Mouse (Mus musculus) kidney, postnatal 0 days (tissue): ENCODE data around the gene Ntng2. TPM values are rescaled to one million over a fixed set of nuclear protein-coding genes. Genes with fewer than 3 reads are reported as not detected.

Source experiments
- ATAC-seq: fragments of 200-750 bp; cut with Nextera tagmentation; replicated peaks from 2 replicates; pipeline ENCODE4 v1.8.0; 2017; ENCODE audit warnings: low read depth, moderate number of reproducible peaks, moderate TSS enrichment, moderate library complexity; ENCODE audit not compliant: low FRiP score
- DNase-seq: peaks from one replicate; pipeline ENCODE4 v3.0.0-alpha.2; 2016; ENCODE audit warnings: low spot score
- H3K27ac ChIP-seq: fragments of 300-500 bp; sonication (generic); 2 replicates; pipeline ENCODE4 v1.5.1; 2014; ENCODE audit warnings: mild to moderate bottlenecking
- H3K27me3 ChIP-seq: fragments of 300-500 bp; sonication (generic); 2 replicates; pipeline ENCODE4 v1.6.1; 2014; ENCODE audit warnings: low read length, mixed read lengths; ENCODE audit not compliant: insufficient read depth
- H3K36me3 ChIP-seq: fragments of 300-500 bp; sonication (generic); 2 replicates; pipeline ENCODE4 v1.6.1; 2014; ENCODE audit warnings: low read length, mixed read lengths; ENCODE audit not compliant: insufficient read depth
- H3K4me1 ChIP-seq: fragments of 300-500 bp; sonication (generic); replicated peaks from 2 replicates; pipeline ENCODE4 v1.6.1; 2014; ENCODE audit warnings: antibody characterized with exemption, low read length, mixed read lengths; ENCODE audit not compliant: insufficient read depth
- H3K4me2 ChIP-seq: fragments of 300-500 bp; sonication (generic); 2 replicates; pipeline ENCODE4 v1.6.1; 2014; ENCODE audit warnings: mild to moderate bottlenecking, low read length, moderate library complexity, mixed read lengths
- H3K4me3 ChIP-seq: fragments of 300-500 bp; sonication (generic); replicated peaks from 2 replicates; pipeline ENCODE4 v1.5.1; 2014; ENCODE audit warnings: low read depth, low read length
- H3K9ac ChIP-seq: fragments of 300-500 bp; sonication (generic); 2 replicates; pipeline ENCODE4 v1.6.1; 2014; ENCODE audit warnings: low read depth, low read length
- H3K9me3 ChIP-seq: fragments of 300-500 bp; sonication (generic); replicated peaks from 2 replicates; pipeline ENCODE4 v1.6.1; 2016; ENCODE audit warnings: low read length, inconsistent platforms, mixed read lengths
- CTCF ChIP-seq: IDR thresholded peaks from 2 replicates; pipeline ENCODE4 v1.5.1; 2016; ENCODE audit warnings: antibody characterized with exemption, low read depth, mild to moderate bottlenecking, moderate library complexity
- WGBS: fragments of 180-500 bp; shearing (Covaris S2); extraction: QIAGEN DNeasy Blood & Tissue Kit; methylation state at CpG from one replicate; pipeline ENCODE4 v1.1.7; 2014; 5-methylcytosine and 5-hydroxymethylcytosine counted together
- polyA plus RNA-seq: library from polyadenylated mRNA; unstranded; fragments of >200 nt; fragmentation: Nextera tagmentation; extraction: Ambion mirVana; gene quantifications from 2 replicates; pipeline ENCODE4 v1.2.1, GENCODE M21; 2015

The Ntng2 gene
- polyA plus RNA-seq, 1 experiment from 2014 or later: 2.4 TPM

DNA sequence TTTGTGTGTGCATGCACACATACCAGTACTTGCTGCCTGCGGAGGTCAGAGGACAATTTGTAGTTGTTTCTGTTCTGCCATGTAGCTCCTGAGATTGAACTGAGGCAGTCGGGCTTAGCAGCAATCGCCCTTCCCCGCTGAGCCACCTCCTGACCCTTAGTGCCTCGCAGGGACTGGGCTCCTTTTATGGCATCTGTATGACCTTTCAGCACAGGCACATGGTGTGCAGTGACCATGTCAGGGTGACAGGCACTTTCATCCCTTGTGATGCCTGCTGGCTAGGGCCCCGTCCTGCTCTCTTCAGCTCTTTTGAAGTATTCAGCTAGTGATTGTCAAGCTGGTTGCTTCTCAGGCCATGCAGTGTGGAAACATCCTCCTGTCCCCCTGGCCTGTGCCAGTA, 66.6 kb downstream of the Ntng2 start:
- H3K36me3 ChIP-seq: 0 out of 2 replicates have a peak, but pooled peaks cover 2% of the 10 kb centered on the region
- ATAC-seq: no peak
- no peak overlapping the region for H3K4me3 ChIP-seq
- no peak overlapping the region for H3K27ac ChIP-seq
- 44% methylated on average over 6 of the region's 6 CpGs for WGBS
- no peaks in the 10 kb centered on the region for H3K9me3 ChIP-seq
- no peak for DNase-seq
- no peak overlapping the region for H3K4me2 ChIP-seq
- TF ChIP-seq CTCF: no peak
- H3K4me1 ChIP-seq: no peaks in the 10 kb centered on the region
- no peak overlapping the region for H3K9ac ChIP-seq
- no peaks in the 10 kb centered on the region for H3K27me3 ChIP-seq

- ATAC-seq (no peak), DNase-seq (no peak)
- 41% methylated on average over 6 of the region's 6 CpGs for WGBS
- H3K4me1 ChIP-seq: no peaks in the 10 kb centered on the region
- H3K4me3 ChIP-seq: no peak overlapping the region
- H3K27ac ChIP-seq: no peak overlapping the region
- H3K4me2 ChIP-seq: no peak overlapping the region
- TF ChIP-seq CTCF: no peak
- no peak overlapping the region for H3K9ac ChIP-seq
- H3K36me3 ChIP-seq: peaks cover 18% of the 10 kb centered on the region
- H3K9me3 ChIP-seq: no peaks in the 10 kb centered on the region
- H3K27me3 ChIP-seq: no peaks in the 10 kb centered on the region
These were observed 69.4 kb downstream of the Ntng2 start for GRCm38 (mm10) chr2:29183266-29183924.

DNA sequence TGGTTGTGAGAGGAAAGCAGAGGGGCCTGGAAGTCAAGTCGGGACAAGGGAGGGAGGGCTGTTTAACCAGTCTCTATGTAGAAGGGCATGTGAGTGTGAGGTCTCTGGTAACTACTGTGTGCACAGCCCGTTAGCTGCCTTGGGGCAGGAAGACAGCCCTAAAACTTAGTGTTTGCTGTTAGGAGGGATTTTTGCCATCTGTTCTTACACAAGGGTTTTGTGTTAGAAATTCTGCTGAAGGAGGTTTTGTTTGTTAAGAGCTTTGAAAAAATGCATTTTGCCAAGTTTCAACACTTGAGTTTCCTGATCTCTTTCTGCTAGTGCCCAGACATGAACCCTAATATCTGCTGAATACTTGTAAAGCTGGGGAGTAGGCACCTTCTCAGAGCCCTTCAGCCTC, 71.7 kb downstream of the Ntng2 start:
- no peaks in the 10 kb centered on the region for H3K9me3 ChIP-seq
- no peak overlapping the region for H3K4me3 ChIP-seq
- TF ChIP-seq CTCF: no peak
- no peak overlapping the region for H3K27ac ChIP-seq
- no peak overlapping the region for H3K4me2 ChIP-seq
- DNase-seq (no peak), ATAC-seq (no peak)
- peaks cover 35% of the 10 kb centered on the region for H3K36me3 ChIP-seq
- H3K4me1 ChIP-seq: no peaks in the 10 kb centered on the region
- WGBS: 86% methylated on average over 2 of the region's 2 CpGs
- H3K9ac ChIP-seq: no peak overlapping the region
- H3K27me3 ChIP-seq: no peaks in the 10 kb centered on the region

- no peak overlapping the region for H3K27ac ChIP-seq
- ATAC-seq: no peak
- WGBS: 83% methylated on average over 4 of the region's 4 CpGs
- no peaks in the 10 kb centered on the region for H3K9me3 ChIP-seq
- no peak overlapping the region for H3K4me3 ChIP-seq
- TF ChIP-seq CTCF: no peak
- H3K4me2 ChIP-seq: no peak overlapping the region
- no peak overlapping the region for H3K9ac ChIP-seq
- H3K36me3 ChIP-seq: peaks cover 35% of the 10 kb centered on the region
- no peaks in the 10 kb centered on the region for H3K4me1 ChIP-seq
- DNase-seq: no peak
- H3K27me3 ChIP-seq: no peaks in the 10 kb centered on the region
These were observed 73.0 kb downstream of the Ntng2 start for GRCm38 (mm10) chr2:29179810-29180209.

- Histone ChIP-seq H3K9ac (no peak overlapping the region), H3K4me1 (no peaks in the 10 kb centered on the region), H3K36me3 (peaks cover 48% of the 10 kb centered on the region), H3K4me3 (no peak overlapping the region), H3K27ac (no peak overlapping the region), H3K9me3 (no peaks in the 10 kb centered on the region), H3K27me3 (no peaks in the 10 kb centered on the region), H3K4me2 (no peak overlapping the region)
- no peak for TF ChIP-seq CTCF
- DNase-seq: no peak
- WGBS: 87% methylated on average over 3 of the region's 3 CpGs
- ATAC-seq: no peak
These were observed 77.9 kb downstream of the Ntng2 start for GRCm38 (mm10) chr2:29174887-29175286.

GRCm38 (mm10) chr2:29168067-29168466, 84.7 kb downstream of the Ntng2 start:
- no peak overlapping the region for H3K9ac ChIP-seq
- H3K4me1 ChIP-seq: no peaks in the 10 kb centered on the region
- TF ChIP-seq CTCF: no peak
- DNase-seq (no peak), ATAC-seq (no peak)
- H3K27me3 ChIP-seq: no peaks in the 10 kb centered on the region
- no peak overlapping the region for H3K4me2 ChIP-seq
- no peak overlapping the region for H3K4me3 ChIP-seq
- 97% methylated on average over 5 of the region's 5 CpGs for WGBS
- H3K9me3 ChIP-seq: no peaks in the 10 kb centered on the region
- H3K36me3 ChIP-seq: peaks cover 38% of the 10 kb centered on the region
- H3K27ac ChIP-seq: no peak overlapping the region

DNA sequence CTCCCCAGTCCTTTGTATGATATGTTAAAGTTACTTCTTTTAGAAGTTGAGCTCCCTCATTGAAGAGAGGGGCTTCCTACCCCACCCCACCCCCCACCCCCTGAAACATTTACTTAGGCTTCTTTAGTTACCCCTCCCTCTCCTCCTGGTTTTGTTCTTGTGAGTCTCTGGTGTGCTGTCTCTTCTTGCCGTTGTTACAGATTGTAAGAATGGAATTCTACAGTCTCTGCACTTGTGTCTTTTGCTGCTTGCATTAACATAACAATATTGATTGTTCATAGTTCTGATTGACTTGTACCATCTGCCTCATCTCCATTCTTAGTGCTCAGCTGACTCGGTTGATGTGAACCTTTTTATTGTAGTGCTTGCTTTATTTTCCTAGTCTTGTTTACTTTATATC, 100.9 kb downstream of the Ntng2 start:
- Histone ChIP-seq H3K27me3 (no peaks in the 10 kb centered on the region), H3K4me1 (no peaks in the 10 kb centered on the region), H3K27ac (no peak overlapping the region), H3K4me2 (no peak overlapping the region), H3K4me3 (no peak overlapping the region), H3K36me3 (peaks cover 37% of the 10 kb centered on the region), H3K9ac (no peak overlapping the region), H3K9me3 (no peaks in the 10 kb centered on the region)
- no peak for ATAC-seq
- 80% methylated on average over 2 of the region's 2 CpGs for WGBS
- TF ChIP-seq CTCF: no peak
- DNase-seq: no peak

Other genes starting within 250 kb of the Ntng2 start
- 0.14 and 0.36 TPM in 2 replicates for gene Cfap77, start 197.9 kb downstream of the Ntng2 start, polyA plus RNA-seq
- gene Ttf1, start 192.7 kb downstream of the Ntng2 start, polyA plus RNA-seq: 6.6 and 7.0 TPM in 2 replicates
- gene Setx, start 128.8 kb downstream of the Ntng2 start, polyA plus RNA-seq: 6.8 and 7.7 TPM in 2 replicates
- gene Med27, start 93.8 kb upstream of the Ntng2 start, polyA plus RNA-seq: 38.1 and 42.3 TPM in 2 replicates